Mouse (Mus musculus) erythroblast, embryonic 14.5 days (primary cell): ENCODE measurements around the gene Ep300.

ENCODE experiments used
- GATA1 ChIP-seq: IDR thresholded peaks from 2 replicates; pipeline ENCODE4 v1.6.1; 2012; ENCODE audit warnings: low read length, inconsistent platforms, mixed read lengths
- TAL1 ChIP-seq: IDR thresholded peaks from 3 replicates; pipeline ENCODE4 v1.6.1; 2012; ENCODE audit warnings: low read length, inconsistent platforms, mixed read lengths

- no peak for TF ChIP-seq TAL1
- no peak for TF ChIP-seq GATA1
Observed at GRCm38 (mm10) chr15:81555986-81556385, 29.2 kb upstream of the Ep300 start.
